Mouse (Mus musculus) brain, embryonic 18.5 days (tissue): ENCODE data around the gene 4930432M17Rik.

Source experiments
- DNase-seq: peaks from one replicate; pipeline ENCODE4 v3.0.0-alpha.2; 2012; ENCODE audit warnings: low read depth, low spot score

4930432M17Rik gene

DNA sequence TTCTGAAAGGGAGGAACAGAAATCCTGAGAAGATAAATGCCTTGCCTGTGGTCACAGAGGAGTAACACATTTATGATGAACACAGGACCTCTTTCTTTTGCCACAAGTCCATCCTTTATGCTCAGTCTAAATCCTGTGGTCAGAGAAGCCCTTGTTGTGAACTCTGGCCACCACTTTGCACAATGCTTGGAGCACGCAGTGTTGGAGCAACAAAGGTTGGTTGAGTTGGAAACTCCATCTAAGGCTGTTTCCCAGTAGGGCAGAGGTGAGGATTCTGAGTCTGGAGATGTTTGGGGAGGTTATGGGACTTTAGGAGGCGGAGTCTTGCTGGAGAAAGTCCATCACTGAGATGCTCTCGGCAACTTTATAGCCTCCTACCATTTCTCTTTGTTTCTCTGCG, 36.5 kb downstream of the 4930432M17Rik start:
- no peak for DNase-seq

DNA sequence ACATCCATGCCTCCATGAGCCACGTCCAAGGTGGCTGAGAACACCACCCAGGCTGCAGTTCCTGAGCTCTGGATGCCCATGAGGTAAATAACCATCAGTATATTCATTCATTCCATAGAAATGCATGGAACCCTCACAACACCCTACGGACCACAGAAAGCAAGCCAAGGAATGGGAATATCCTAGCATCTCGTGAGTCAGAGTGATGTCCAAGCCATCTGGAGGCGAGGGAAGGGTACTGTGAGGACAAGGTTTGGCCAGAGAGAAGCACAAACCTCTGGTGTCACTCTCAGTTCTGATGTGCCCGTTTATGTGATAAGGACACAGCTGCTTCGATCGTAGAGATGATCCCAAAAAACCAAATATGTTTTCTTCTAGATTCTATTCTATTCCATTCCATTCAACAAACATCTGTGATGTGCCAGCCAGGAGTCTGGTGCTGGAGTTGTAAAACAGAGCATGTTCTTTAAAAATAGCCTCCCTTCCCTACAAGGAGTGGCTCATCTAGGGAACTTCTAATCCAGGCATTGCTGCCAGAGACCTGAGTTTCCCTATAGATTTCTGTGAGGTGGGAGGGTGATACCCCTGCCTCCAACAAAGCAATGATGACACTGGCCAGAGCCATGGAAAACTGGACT, 40.5 kb downstream of the 4930432M17Rik start:
- no peak for DNase-seq

DNA sequence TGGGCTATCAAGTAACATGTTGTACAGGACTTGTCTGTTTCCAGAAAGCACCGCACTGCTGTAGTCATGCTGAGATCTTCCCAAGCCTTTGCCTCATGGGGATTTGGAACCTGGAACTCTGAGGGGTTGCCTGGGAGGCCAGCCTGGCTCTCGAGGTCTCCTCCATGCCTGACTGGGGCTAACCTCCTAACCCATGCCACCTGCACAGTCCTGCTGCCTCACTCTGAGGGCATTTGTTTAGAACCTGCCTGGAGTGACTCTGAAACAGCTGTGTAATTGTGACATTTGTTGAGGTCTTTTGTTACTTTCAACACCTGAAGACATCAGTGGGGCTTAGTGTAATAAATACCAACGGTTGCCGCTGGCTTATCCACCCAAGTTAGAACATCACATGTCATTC, 41.7 kb downstream of the 4930432M17Rik start:
- no peak for DNase-seq

DNA sequence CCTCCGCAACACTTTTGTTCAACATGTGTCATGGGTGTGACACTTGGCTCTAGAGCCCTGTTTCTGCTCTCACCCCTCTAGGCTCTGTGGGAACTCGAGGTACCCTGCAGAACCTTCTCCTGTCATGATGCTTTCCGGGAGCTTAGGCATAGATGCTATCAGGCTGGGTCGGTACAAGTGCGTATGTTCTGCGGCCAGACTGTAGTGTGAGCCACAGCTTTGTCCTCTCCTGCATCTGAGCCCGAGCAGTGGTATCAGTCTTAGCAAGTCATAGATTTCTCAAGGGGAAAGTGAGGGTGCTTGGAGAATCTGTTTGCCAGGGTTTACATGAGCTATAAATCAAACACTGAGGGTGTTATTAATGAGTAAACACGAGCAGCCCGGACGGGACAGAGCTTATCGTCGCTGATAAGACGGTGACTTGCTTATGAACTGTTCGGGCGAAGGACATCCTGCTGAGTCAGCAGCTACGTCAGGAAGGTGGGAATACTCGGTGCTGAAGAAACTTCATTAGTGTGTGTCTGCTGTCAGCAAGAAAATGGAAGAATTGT, 42.7 kb downstream of the 4930432M17Rik start:
- no peak for DNase-seq

DNA sequence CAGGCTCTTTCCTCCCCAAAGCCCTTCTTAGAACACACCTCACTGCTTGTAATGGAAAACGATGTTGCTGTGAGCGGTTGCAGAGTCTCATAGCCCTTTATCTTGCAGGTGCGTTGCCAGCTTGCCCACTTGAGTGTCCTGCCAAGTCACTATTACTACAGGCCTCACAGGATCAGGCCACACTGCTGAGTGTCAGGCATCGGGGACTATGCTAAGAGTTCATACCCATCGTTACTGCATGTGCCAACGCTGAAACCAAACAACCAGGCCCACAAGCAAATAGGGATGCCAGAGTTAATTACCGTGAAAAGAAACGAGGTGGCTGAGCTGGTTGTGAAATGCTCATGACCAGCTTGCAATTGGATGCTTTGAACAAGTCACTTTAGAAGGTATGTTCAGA, 43.3 kb downstream of the 4930432M17Rik start:
- DNase-seq, result no peak

DNA sequence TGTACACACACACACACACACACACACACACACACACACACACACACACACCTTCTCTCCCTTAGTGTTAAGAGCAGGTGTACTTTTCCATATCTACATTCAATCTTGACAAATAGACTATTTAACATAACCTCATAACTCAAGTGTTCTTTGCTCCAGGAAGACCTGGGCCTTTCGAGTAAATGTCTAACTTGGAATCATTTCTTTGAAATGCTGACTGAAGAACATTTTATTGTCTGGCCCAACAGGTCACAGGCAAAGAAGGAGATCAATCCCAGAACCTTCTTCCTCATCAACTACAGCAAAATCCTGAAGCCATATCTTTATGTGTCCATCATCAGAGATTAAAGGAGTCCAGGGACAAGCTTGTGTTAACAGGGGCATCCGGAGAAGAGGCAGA, 43.9 kb downstream of the 4930432M17Rik start:
- DNase-seq, result no peak

DNA sequence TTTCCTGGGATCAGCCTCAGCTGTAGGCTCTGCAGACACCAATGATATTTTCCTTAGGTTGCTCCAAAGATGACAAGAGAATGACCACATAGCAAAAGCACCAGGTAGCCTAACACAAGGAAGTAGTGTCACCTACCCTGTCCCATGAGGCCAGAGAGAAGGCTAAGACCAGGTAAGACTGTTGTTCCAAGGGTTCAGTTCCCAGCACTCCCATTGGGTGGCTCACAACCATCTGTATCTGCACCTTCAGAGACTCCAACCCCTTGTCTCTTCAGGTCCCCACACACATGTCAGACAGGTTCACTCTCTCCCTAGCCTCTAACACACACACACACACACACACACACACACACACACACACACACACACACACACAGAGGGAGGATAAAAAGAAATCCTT, 44.8 kb downstream of the 4930432M17Rik start:
- DNase-seq, result no peak

DNA sequence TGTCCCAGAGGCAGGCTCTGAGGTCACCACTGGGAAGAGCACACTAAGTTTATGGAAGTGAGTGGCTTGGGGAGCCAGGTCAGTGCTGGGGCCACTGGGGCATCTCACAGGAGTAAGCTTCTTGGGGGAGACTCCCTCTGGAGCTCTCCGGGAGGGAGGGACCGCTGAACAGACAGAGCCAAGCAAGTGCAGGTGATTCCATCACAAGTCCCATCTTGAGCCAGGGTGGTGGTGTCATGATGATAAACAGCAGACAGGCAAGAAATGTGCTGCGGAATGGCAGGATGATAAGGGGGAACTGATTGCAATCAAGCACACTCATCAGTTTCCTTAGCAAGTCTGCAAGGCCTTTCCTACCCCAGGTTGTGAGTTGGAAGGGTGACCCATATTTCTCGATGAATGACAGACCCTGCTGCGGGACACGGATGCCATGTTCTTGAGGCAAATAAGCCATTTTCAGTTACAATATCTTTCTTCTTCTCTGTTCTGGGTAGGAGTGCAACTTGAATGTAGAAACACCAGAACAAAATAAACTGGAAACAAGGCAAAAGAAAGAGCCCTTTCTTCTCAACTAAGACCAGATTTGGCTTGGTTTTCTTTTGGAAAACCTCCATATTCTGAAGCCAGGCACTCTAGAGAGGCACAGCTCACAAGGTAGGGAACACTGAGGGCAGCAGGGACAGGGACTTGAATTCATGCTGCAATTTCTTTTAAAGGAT, 45.3 kb downstream of the 4930432M17Rik start:
- DNase-seq, result no peak

DNA sequence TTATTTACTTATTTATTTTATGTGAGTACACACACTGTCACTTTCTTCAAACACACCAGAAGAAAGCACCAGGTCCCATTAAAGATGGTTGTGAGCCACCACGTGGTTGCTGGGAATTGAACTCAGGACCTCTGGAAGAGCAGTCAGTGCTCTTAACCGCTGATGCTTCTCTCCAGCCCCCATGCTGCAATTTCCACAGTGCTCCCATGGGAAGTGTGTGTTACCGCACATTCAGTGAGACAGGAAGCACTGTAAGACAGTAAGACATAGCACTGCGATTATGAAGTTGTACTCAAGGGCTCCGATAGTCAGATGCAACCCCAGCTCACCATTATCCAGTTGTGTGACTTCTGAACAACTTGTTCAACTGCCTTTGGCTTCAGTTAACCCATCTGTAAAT, 45.9 kb downstream of the 4930432M17Rik start:
- DNase-seq, result no peak

DNA sequence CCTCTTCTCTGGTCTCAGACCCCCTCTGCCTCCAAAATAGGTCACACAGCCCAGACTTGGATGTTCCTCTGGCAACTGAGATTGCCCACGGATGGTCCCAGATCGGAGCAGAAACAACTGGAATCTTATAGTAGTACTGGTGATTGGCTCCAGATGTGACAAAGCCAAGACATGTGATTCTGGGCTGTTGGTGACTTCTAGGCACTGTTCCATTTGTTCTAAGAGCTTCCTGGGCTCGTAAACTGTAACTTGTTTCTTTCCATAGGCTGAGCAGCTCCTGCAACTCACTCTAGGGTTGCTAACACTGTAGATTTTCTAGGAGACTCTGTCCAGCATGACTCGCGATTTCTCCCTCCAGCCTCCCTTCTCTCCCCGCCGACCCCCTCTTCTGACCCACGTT, 48.1 kb downstream of the 4930432M17Rik start:
- DNase-seq, result no peak

DNA sequence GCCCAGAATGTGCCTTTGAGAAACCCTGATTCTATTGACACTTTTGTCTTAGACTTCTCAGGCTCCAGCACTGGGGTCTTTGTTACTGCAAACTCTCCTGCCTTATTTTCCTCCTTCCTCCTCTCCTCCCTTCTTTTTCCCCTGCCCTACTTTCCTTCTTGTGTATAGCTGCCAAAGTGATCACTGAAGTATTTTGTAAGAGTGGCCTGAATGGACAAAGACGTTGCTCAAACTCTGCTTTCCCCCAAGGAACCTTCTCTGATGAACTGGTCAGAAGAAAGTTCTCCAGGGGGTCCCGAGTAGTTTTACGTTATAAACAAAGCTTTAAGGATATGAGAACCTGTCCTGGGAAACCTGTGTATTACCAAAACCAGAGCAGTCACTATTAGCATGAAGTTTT, 49.1 kb downstream of the 4930432M17Rik start:
- no peak for DNase-seq

DNA sequence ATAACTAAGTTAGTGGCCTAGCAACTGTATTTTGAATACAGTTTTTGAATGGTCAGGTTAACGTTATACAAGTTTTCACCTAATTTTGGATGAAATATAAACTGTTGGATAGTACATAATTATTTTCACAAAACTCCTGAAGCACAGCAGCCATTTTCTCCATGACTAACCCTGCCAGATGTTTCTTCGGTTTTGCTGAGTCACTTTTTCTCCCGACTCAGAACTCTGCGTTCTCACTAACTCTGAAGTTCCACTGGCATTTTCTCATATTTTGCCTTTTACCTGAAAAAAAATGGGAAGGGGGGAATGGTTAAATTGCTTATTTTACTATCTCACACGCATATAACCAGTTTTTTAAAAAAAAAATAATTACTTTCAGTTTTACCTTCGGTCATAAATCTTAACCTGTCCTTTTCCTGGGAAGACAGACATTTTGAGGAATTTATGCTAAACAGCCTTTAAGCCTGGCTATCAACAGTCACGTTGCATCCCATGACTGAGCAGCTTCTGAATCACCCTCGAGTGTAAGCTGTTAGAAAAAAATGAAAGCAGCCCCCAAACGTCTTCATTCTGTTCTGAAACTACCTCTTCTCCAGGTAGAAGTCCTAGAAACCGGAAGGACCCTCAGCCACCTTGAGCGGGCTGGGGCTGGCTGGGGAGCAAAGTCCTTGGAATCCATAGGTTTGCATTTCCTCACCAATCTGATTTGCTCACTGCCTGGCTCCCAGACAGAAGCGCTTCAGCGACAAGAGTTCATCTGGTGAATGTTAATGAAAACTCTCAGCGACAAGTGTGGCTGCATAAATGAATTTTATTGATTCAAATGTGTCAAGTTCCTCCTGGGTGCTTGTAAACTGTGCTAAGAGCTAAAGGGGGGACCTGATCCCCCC, 50.5 kb downstream of the 4930432M17Rik start:
- DNase-seq, result no peak

DNA sequence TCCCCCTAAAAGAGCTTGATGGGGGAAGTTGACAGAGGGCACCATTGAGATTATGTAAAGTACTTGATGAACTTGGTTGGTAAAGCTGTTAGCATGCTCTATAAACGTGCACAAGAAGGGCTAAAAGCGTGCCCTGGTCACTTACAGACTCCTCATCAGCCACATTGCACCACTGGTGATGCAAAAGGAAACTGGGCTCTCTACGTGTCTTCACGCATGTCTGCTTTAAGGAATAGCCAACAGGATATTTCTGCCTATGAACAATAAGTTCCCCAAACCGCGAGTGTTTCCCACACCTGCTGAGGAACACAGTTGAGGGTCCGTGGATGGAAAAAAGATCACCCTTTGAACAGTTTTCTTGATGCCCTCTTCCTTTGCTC, 51.1 kb downstream of the 4930432M17Rik start:
- no peak for DNase-seq

DNA sequence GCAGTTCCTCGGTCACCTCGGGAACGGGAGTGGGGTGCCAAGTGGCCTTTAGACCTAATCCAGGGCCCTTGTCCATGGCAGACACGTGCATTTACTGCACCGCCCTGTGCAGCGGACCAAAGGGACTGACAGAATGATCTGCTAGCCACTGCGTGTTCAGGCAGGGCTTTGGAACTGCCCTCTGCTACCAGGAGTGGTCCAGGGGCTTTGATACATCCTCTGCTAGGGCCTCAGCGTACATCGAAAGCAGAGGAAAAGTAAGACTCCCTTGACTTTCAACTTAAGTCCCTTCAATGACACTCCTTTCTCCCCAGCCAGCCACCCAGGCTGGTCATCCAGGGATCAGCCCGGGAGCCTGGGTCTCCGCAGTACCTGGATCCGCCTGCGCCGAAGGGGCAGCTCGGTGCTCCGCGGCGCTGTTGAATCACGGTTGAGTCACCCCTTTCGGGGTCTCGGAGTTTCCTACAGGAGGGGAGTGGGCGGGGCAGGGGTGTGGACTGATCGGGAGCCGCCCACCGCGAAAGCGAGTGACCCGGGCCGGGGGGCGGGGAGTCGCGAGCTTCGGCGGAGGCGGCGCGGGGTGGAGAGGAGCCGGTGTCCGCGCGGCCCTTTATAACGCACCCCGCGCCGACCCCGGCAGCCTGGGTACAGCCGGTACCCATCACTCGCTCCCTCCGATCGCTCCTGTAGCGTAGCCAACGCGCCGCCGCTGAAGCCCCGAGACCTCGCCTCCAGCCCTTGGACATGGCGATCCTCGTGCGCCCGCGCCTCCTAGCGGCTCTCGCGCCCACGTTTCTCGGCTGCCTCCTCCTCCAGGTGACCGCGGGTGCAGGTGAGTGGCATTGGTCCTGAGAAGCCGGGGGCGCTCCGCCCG, 52.6 kb downstream of the 4930432M17Rik start, which contains the start of gene F3:
Gene F3 (plus strand): TSS at position 567 of the 874 bp plus-strand sequence.
- no peak for DNase-seq

DNA sequence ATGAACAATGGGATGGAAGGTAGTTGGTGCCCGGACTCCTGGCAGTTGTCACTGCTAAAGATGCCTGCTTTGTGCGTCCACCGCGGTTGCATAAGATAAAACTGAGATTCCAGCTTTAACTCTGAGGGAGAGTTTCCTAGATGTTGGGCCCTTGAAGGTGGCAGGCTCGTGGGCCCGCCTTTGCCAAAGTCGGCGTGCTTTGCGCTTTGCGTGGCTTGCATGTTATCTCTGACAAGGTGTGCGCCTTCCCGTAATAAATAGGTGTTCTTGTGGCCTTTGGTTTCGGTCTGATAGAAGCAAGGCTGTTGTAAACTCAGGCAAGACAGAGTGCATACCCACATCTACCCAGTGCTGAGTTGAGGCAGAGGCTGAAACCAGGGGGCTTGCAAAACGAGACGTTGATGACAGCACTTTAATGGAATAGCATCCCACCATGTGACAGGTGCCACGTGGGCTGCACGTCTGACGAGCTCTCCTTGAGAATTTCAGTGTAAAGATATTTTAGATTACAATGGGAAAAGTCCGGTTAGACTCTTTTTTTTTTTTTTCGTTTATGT, 53.5 kb downstream of the 4930432M17Rik start:
- DNase-seq, result no peak

DNA sequence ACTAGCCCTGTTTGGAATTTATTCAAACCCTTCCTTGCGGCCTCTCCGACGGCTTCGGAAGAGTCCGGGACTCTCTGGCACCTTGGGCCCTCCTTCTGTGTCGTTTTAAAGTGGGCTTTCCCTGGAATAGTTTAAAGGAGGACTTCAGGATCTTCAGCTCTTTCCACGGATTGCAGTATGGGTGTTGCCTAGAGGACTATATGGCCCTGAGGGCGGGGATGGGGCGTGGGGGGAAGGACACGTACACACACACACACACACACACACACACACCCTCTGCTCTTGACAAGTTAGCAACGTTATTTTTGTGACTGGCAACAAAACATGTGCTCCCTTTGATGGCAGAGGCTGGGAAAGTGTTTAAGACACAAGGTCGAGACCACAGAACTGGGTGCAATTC, 54.0 kb downstream of the 4930432M17Rik start:
- DNase-seq, result no peak

DNA sequence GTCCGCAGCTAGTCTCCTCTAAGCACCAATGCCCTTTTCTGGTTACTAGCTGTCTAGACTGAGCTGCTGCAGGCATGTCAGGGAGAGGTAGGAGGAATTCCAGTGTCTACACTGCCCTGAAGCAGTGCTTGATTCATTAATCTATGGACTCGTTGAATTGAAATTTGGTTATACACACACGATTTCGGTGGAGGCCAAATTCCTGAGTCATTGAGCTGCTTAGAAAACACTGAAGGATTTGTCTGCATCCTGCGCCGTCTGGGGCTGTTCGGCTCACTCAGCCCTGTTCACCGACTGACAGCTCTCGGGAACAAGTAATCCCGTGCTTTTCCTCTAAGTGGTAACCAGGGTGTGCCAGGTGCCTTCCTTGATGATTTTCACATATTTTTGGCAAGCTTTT, 55.1 kb downstream of the 4930432M17Rik start:
- no peak for DNase-seq

DNA sequence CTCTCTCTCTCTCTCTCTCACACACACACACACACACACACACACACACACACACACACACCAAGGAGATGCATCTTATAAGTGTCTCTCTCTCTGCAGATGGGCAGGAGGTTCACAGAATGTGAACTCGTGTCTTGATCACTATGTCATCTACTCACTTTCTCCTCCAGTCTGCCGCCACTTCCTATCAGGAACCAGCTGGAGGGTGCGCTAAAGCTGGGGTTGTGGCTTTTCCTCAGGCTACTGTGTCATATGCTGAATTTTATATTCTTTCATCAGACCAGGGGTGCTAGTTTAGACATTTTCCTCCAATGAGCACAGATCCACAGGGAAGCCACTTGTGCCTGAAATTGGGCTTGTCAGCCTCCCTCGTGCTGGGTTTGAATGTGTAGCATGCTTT, 59.1 kb downstream of the 4930432M17Rik start:
- no peak for DNase-seq
